Mouse (Mus musculus) ES-E14 (cell line): ENCODE measurements at regions not wholly inside any gene's neighbourhood (a gene's known extent, or its start where the extent isn't known, plus 50 kb on each side); places are given as distances from the start of the nearest gene placed in this dataset.

Source experiments
- DNase-seq: peaks from one replicate; pipeline ENCODE4 v3.0.0-alpha.2; 2013; ENCODE audit warnings: low read depth, low spot score
- H3K27ac ChIP-seq: 2 replicates; pipeline ENCODE4 v1.5.1; 2012; ENCODE audit warnings: low read depth, mild to moderate bottlenecking, low read length, moderate library complexity, mixed read lengths; ENCODE audit not compliant: poor library complexity, insufficient read depth, severe bottlenecking
- H3K36me3 ChIP-seq: 2 replicates; pipeline ENCODE4 v1.6.1; 2012; ENCODE audit warnings: mild to moderate bottlenecking, low read length, moderate library complexity, mixed read lengths; ENCODE audit not compliant: control insufficient read depth, poor library complexity, insufficient read depth, severe bottlenecking
- H3K4me1 ChIP-seq, 2 experiments: fragments of 150-350 bp in 1 of 2; sonication (generic) in 1 of 2; 2 replicates each; pipeline ENCODE4 v1.6.1; 2012; ENCODE audit warnings: low read length in 2 of 2, mild to moderate bottlenecking in 1 of 2, mixed read lengths in 1 of 2; ENCODE audit not compliant: control insufficient read depth in 2 of 2, insufficient read depth in 2 of 2, poor library complexity in 1 of 2
- H3K4me3 ChIP-seq, 2 experiments: fragments of 150-350 bp in 1 of 2; sonication (generic) in 1 of 2; 2 replicates each; pipeline ENCODE4 v1.5.1; 2012; ENCODE audit warnings: low read length in 2 of 2, low read depth in 1 of 2, mild to moderate bottlenecking in 1 of 2, mixed read lengths in 1 of 2; ENCODE audit not compliant: insufficient read depth in 1 of 2, poor library complexity in 1 of 2, severe bottlenecking in 1 of 2
- H3K9ac ChIP-seq: 2 replicates; pipeline ENCODE4 v1.6.1; 2012; ENCODE audit warnings: low read depth, mild to moderate bottlenecking, low read length, mixed read lengths; ENCODE audit not compliant: poor library complexity, insufficient read depth, severe bottlenecking
- H3K9me3 ChIP-seq: fragments of 150-350 bp; sonication (generic); 2 replicates; pipeline ENCODE4 v1.6.1; 2012; ENCODE audit warnings: low read depth, mild to moderate bottlenecking, low read length; ENCODE audit not compliant: control insufficient read depth, insufficient read depth
- CHD2 ChIP-seq: IDR thresholded peaks from 2 replicates; pipeline ENCODE4 v1.6.1; 2014; ENCODE audit warnings: mild to moderate bottlenecking, low read depth, low read length, inconsistent platforms
- HCFC1 ChIP-seq: IDR thresholded peaks from 2 replicates; pipeline ENCODE4 v1.6.1; 2012; ENCODE audit warnings: low read length, inconsistent platforms, borderline replicate concordance; ENCODE audit not compliant: insufficient read depth
- MAFK ChIP-seq: IDR thresholded peaks from 2 replicates; pipeline ENCODE4 v1.6.1; 2014; ENCODE audit warnings: mild to moderate bottlenecking, low read depth, low read length, inconsistent platforms; ENCODE audit not compliant: insufficient read depth
- ZC3H11A ChIP-seq: IDR thresholded peaks from 2 replicates; pipeline ENCODE4 v1.6.1; 2012; ENCODE audit warnings: low read depth, mild to moderate bottlenecking, inconsistent platforms, low read length, borderline replicate concordance
- ZNF384 ChIP-seq: IDR thresholded peaks from 2 replicates; pipeline ENCODE4 v1.6.1; 2012; ENCODE audit warnings: low read depth, low read length, inconsistent platforms
- in situ Hi-C, 2 experiments: fragments of 600-800 bp; cut with MboI; formaldehyde crosslinking; loops; one replicate each; pipeline ENCODE4 v1.15.1; 2025; ENCODE audit warnings: low sequenced_read_pairs in 2 of 2, inconsistent platforms in 1 of 2; ENCODE audit not compliant: unreplicated experiment in 2 of 2

DNA sequence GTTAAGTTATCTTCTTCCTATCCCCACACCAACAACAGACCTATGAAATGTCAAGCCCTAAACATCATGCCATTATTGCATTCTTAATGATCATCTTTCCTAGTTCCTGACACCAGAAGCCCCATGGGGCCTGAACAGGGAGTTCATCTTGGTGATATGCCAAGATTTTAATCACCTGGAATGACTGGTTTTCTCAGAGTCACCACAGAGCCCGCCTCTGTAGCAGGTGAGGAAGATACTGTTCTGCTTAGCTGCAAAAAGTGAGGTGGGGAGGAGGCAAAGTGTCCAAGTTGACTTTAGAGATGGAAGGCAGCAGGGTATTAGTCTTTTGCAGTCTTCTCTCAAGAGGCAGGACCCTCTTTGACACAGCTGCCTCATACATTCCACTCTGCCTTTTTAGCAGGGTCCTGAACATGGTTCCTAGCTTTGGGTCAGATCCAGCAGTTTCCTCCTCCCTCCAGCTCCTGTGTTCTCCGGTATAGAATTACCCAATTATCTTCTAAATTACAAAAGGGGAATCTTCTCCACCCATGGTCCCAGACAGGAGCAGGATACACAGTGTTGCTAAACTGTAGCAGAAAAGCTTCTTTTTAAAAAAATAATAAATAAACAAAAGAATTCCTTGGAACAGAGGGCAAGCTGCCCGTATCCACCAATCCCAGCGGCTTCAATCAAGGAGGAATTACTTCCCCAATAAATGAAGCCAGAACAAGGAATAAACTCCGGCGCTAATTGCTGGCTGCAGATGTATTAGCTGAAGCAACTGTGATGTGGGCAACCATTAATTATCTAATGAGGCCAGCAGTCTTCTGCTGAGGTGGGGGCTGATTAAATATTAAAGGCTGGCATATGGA lies 896.8 kb downstream of the Tmem114 start:
- H3K4me1 ChIP-seq = no peaks in the 10 kb centered on the region
- H3K27ac ChIP-seq = no peak overlapping the region
- H3K9ac ChIP-seq = no peak overlapping the region
- H3K36me3 ChIP-seq = no peaks in the 10 kb centered on the region
- in situ Hi-C loops = no loop called here
- H3K4me3 ChIP-seq = no peak overlapping the region
- TF ChIP-seq CHD2 (no peak), ZNF384 (no peak)
- H3K9me3 ChIP-seq = no peaks in the 10 kb centered on the region
- no peak for DNase-seq

DNA sequence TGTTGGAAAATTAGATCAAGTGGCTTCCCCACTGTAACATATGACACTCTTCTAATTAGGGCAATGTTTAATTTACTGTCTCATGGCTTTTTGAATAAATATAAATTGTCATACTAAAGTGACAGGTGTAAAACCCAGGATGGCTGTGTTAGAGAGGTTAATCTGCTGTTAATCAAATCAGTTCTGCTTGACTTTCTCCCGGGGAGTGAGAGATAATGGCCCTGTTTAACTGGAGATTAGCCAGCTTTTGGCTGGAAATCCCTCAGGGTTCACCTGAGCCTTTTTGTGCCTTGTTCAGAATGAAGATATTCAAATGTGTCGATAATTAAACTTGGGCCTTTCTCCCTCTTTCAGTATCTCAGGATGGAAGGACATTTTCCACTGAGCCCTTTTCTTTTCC lies 906.2 kb downstream of the Tmem114 start:
- in situ Hi-C loops = no loop called here
- Histone ChIP-seq H3K27ac (no peak overlapping the region), H3K4me3 (no peak overlapping the region), H3K4me1 (no peaks in the 10 kb centered on the region), H3K9ac (no peak overlapping the region), H3K36me3 (no peaks in the 10 kb centered on the region), H3K9me3 (0 out of 2 replicates have a peak, but pooled peaks cover 3% of the 10 kb centered on the region)
- no peak for DNase-seq
- TF ChIP-seq ZC3H11A (no peak), HCFC1 (no peak), CHD2 (no peak), ZNF384 (no peak), MAFK (no peak)
